Mouse (Mus musculus): Measurements from ENCODE around the gene Pkd2l1.

- TF ChIP-seq CTCF (IDR thresholded peaks at IDR 0.05; ENCODE audit: low read depth) (no peak), EP300 (optimal IDR thresholded peaks at IDR 0.05) (no peak)
These were observed 64.3 kb downstream of the Pkd2l1 start for GRCm38 (mm10) chr19:44127729-44128497.

Data from stomach, postnatal 0 days (tissue).